Mouse (Mus musculus) gastrocnemius, adult 2 months (tissue): ENCODE results near the gene Cpn2. TPM values are rescaled to one million over a fixed set of nuclear protein-coding genes. Genes with fewer than 3 reads are reported as not detected.

Experiments used
- DNase-seq: peaks from one replicate; pipeline ENCODE4 v3.0.0; 2022
- H3K27ac ChIP-seq: fragments of 200-600 bp; 2 replicates; pipeline ENCODE4 v1.8.1; 2022; ENCODE audit warnings: mild to moderate bottlenecking
- H3K4me3 ChIP-seq: fragments of 200-600 bp; 2 replicates; pipeline ENCODE4 v1.8.1; 2022; ENCODE audit warnings: mild to moderate bottlenecking, moderate library complexity
- CTCF ChIP-seq: fragments of 200-600 bp; IDR thresholded peaks from 2 replicates; pipeline ENCODE4 v1.8.1; 2022; ENCODE audit warnings: antibody characterized with exemption, mild to moderate bottlenecking, moderate library complexity
- intact Hi-C: fragments of 180-260 bp; cut with DNase I; formaldehyde crosslinking; loops from one replicate; pipeline ENCODE4 v1.15.1; 2025
- long read RNA-seq, 2 experiments: library from polyadenylated mRNA; stranded (forward); transcript quantifications; one replicate each; pipeline ENCODE4 v2.0.0; 2021
- total RNA-seq, 2 experiments: library from RNA; stranded (reverse); gene quantifications; 2 replicates each; pipeline ENCODE4 v1.2.3; 2021

Gene Cpn2
- total RNA-seq = not detected
- long read RNA-seq, experiment 1 = 0 reads
- long read RNA-seq, experiment 2 = 0 reads

DNA sequence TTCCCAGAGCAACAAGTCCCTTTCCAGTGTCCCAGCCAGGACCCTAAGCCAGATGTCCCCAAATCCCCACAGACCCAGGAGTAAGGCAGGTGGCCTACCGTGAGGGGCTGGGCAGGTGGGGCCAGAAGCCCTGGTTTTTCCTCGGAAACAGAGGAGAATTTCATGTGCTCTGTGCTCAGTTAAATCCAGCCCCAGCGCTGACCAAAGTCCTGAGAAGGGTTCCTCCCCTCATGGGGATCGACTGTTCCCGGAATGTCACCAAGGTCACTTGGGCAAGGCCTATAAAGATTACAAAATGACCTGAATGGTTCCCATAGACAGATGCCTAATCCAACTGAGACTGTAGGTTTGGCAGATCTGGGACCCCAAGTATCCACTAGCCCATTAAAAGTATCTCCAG lies at the start of gene Cpn2:
Gene Cpn2 (minus strand): TSS at position 141 of the 400 bp plus-strand sequence.
- H3K4me3 ChIP-seq = no peak within 1 kb of the TSS
- H3K27ac ChIP-seq = no peak within 1 kb of the TSS
- no peak for TF ChIP-seq CTCF
- intact Hi-C loops = no loop called here
- DNase-seq = no peak

DNA sequence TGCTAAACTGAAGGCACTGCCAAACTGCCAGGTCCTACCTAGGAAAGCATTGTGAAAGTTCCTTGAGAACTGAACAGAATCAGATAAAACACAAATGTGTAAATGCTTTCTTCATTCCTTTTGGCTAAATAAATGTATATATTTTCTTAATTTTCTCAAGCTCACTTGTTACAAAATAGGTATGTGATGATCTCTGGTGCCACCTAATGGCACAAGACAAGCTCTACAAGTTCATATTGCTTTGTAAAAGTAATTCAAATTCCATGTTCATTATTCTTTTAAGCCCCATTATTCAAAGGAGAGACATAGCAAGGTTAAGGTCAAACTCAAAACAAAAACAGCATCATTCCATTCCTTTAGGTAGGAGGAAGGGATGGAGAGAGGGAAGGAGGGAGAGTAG lies 46.9 kb upstream of the Cpn2 start:
- Histone ChIP-seq H3K4me3 (no peak overlapping the region), H3K27ac (no peak overlapping the region)
- peak; percentile 81 for TF ChIP-seq CTCF
- intact Hi-C loops = loop anchor here (1.0 kb wide), 1 partner anchor 62 kb away; no protein-coding TSS in a partner anchor
- DNase-seq = no peak

DNA sequence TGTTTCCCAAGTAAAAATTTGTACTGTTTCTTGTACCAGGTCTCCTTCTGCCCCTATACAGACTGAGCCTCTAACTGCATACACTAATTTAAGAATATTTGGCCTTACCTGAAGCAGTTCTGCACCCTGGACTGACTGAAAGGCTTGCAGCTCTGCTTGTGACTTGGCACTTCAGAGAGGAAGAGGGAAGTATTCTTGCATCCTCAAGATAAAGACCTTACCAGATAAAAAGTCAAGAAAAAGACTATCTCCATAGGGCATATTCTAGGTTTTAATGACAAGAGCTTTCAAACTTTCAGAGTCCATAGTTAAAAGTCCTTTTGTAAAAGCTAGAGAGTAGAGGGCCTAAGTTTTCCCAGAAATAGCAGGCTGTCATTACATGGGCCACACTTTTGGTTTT lies 43.3 kb upstream of the Cpn2 start, which contains the start of gene Gp5:
Gene Gp5 (minus strand): TSS at position 133 of the 400 bp plus-strand sequence.
- DNase-seq = no peak
- intact Hi-C loops = no loop called here
- Histone ChIP-seq H3K27ac (no peak within 1 kb of the TSS), H3K4me3 (peak within 1 kb of the TSS; percentile 72)
- TF ChIP-seq CTCF = no peak

DNA sequence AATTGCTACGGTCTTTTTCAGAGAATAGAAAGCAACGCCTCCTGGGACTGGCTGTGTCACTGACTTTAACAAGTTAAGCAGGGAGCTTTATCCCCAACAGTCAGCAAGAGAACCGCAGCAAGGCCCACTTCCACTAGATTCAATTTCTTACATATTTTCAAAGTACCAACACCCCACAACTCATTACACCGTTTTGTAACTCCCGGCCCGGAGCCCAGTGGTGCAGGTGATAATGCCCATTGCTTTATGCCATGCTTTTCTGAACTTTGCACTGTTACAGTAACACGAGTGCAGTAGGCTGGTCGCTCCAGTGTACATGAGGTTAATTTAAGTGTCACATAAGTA lies 42.8 kb upstream of the Cpn2 start:
- no peak for DNase-seq
- TF ChIP-seq CTCF = no peak
- Histone ChIP-seq H3K27ac (no peak overlapping the region), H3K4me3 (no peak overlapping the region)
- intact Hi-C loops = no loop called here

DNA sequence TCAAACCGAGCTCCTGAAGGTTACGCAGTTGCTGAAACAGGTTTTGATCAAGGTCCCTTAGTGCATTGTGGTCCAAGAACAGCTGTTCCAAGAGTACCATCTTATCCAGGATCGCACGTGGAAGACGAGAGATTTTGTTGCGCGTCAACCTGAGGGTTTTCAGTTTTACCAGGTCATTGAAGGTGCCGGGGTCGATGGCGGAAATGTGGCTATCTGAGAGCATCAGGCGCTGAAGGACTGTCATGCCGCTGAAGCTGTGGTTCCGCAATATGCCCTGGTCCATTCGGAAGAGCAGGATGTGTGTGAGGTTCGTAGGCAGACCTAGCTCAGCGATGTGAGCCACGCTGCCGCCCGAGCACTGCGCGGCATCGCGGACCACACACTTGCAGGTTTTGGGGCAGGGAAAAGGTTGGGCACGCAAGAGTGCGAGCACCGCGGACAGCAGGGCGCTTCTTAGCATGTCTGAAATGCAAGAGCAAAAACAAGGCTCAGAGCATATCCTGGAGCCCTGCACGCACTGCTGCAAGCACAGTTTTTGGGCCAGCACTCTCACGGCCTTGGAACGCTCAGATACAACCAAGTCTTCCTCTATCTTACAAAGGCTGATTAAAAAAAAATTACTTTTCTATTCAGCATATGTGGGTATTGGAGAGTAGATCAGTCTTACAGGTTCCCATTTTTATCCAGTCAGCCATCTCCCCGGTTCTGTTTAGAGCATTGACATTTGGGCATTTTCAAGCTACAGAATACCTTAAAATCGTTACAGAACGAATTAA lies 42.3 kb upstream of the Cpn2 start:
- intact Hi-C loops = no loop called here
- DNase-seq = no peak
- Histone ChIP-seq H3K4me3 (peak overlapping the region; percentile 72), H3K27ac (no peak overlapping the region)
- TF ChIP-seq CTCF = no peak

DNA sequence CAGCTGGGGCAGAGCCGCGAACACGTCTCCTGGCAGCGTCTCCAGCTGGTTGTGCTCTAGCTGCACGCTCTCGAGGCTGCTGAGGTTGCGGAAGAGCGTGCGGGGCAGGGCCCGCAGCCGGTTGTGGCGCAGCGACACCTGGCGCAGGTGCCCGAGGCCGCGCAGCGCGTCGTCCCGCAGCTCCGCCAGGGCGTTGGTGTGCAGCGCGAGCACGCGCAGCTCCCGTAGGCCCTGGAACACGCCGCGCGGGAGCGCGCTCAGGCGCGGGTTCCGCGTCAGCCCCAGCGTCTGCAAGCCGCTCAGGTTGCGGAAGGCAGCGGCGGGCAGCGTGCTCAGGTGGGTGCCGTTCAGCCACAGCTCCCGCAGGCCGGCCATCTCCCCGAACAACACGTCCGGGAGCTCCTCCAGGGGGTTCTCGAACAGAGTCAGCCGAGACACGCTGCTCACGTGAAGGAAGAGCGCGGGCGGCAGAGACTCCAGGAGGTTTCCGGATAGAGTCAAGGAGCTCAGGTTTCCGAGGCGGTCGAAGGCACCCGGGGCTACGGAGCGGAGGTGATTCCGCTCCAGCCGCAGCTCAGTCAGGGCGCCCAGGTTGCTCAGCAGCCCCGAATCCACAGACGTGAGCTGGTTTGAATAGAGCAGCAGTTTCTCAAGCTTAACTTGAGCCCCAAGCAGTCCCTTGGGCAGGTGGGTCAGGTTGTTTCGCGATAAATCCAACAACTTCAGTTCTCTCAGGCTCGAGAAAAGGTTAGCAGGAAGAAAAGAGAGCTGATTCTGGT lies 41.5 kb upstream of the Cpn2 start:
- Histone ChIP-seq H3K4me3 (peak overlapping the region; percentile 72), H3K27ac (no peak overlapping the region)
- TF ChIP-seq CTCF = no peak
- intact Hi-C loops = no loop called here
- peak; percentile 55 for DNase-seq

DNA sequence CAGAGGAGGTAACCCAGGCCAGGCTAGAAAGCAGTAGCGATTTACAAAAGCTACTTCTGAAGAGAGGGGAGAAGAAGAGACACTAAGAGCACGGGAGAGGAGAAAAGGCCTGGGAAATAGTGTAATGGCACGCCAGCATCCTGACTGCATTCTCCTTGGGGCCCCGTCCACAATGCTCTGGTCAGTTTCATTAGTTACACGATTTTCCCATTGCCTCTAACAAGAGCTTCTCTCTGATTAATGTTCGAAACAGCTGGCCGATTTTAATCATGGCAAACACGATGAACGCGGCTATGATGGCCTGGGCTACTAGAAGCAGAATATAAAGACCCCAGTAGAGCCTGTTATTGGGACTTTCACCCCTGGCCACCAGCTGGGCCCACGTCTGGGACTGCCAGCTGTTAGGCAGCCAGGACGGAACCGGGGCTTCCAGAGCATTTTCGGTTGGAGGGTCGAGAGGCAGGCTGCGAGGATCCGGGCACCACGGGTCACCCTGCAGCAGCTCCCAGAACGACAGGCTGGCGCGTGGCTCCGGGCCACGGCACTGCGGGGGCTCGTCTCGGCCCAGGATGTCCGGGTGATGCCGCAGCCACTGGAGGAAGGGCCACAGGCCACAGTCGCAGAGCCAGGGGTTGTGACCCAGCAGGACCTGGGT lies 40.8 kb upstream of the Cpn2 start:
- no peak for TF ChIP-seq CTCF
- no peak overlapping the region for H3K27ac ChIP-seq
- H3K4me3 ChIP-seq = peak overlapping the region; percentile 72
- DNase-seq = peak; percentile 47
- intact Hi-C loops = no loop called here

DNA sequence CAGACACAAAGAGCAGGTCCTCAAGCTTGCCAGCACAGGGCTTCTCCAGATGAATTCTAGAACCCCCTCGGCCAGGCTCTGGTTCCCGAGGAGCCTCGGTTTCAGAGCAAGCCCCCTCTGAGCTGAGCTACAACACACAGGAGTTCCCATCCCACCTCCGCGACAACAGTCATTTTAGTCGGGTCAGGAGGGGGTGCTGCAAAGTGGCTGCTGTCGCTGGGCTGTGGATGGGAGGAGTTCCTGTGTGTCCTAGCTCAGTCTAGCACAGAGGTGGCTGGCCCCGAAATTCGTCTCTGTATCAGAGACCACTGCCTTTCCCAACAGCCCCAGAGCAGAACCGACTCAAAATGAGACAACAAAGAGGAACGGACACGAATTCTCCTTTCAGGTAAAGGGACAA lies 40.0 kb upstream of the Cpn2 start:
- intact Hi-C loops = no loop called here
- DNase-seq = no peak
- no peak overlapping the region for H3K27ac ChIP-seq
- TF ChIP-seq CTCF = no peak
- no peak overlapping the region for H3K4me3 ChIP-seq

DNA sequence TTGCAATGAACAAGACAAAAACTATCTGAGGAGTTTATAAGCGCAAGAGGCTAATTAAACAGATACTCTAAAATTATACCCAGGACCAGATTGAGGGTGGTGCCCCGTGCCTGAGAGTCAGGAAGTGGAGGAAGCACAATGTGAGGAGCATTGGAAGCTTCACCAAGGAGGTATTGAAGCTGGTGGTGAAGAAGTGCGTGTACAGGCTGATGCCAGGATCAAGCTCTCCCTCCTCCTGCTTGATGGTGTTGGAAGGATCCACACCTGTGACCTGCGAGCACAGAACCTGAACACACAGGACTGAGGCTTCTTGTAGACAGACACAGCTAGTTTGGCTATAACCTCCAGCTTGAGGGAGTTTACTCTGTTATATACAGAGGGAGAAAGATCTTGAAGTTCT lies 38.8 kb upstream of the Cpn2 start:
- intact Hi-C loops = no loop called here
- DNase-seq = no peak
- H3K4me3 ChIP-seq = no peak overlapping the region
- no peak for TF ChIP-seq CTCF
- H3K27ac ChIP-seq = no peak overlapping the region

DNA sequence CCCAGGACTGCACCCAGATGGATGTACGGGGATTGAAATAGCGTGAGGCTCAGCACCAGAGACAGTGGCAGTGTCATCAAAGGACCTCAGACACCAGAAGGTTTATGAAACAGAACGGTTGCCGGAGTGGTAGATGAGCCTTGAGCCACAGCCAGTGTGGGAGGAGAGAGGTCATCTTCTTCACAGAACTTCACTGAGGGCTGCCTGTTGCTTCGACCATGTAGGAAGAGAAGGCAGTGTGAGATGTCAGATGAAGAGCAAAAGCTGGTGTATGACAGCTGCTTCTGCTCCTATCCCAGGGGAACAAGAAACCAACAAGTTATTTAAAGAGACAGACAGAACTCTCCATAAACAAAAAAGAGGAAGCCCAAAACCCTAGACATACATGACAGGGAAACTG lies 36.9 kb upstream of the Cpn2 start:
- TF ChIP-seq CTCF = no peak
- H3K4me3 ChIP-seq = no peak overlapping the region
- no peak overlapping the region for H3K27ac ChIP-seq
- DNase-seq = no peak
- intact Hi-C loops = no loop called here

DNA sequence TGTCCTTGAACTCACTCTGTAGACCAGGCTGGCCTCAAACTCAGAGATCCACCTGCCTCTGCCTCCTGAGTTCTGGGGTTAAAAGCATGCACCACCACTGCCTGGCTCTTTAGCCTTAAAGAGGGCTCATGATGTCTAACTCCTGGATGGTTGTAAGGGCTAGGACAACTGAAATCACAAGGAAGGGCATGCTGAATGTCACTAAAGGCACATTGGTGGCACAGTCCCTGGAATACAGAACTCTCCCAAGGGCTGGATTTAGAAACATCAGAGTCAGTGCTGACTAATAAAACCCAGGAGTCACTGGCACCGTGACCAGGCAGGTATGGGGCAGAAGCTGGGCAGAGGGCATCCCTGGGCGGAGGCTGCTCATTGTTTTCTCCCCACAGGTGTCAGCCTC lies 36.1 kb upstream of the Cpn2 start:
- intact Hi-C loops = no loop called here
- DNase-seq = no peak
- Histone ChIP-seq H3K4me3 (no peak overlapping the region), H3K27ac (no peak overlapping the region)
- TF ChIP-seq CTCF = no peak

DNA sequence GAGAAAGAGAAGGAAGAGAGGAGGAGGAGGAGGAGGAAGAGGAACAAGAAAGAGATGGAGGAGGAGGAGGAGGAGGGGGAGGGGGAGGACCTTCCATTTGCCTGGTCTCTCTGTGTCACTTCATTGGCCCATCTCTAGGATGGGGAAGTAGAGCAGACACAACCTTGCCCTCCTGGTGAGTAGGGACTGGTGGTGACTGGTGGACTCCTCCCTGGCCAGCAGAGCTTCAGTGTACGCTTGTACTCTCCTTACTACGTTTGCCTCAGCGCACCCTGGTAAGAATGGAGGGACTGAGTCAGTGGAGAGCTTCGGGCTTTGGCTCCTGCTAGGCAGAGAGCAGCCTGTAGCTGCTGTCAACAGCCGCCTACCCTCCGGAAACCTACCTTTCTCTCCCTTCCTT lies 35.4 kb upstream of the Cpn2 start:
- no peak for DNase-seq
- intact Hi-C loops = no loop called here
- TF ChIP-seq CTCF = no peak
- H3K4me3 ChIP-seq = no peak overlapping the region
- no peak overlapping the region for H3K27ac ChIP-seq

DNA sequence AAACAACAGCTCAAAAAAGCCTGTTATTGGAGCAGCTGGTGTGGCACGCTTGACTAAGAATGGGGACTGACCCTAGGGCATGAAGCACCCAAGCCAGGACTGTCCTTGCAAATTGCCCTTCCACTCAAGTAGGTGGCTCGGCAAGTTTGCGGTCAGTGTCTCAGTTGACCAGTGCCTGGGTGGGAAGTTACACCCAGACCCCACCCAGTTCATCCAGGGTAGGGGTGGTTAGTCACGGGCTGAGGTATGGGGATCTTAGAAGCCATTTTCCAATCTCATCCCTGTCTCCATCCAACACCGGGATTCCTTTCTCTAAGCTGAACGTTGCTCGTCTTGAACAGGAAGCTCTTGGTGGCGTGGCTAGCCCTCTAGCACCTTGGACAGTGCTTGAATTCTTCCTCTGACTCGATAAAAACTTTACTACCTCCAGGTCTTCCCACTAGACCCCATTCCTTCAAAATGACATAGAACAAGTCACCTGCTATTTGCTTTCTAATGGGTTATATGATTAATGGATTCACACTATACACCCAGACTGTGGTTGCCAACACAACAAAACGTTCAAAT lies 32.5 kb upstream of the Cpn2 start:
- intact Hi-C loops = no loop called here

More for the DNA sequence above, 32.5 kb upstream of the Cpn2 start:
- TF ChIP-seq CTCF = no peak
- DNase-seq = no peak
- H3K4me3 ChIP-seq = no peak overlapping the region
- no peak overlapping the region for H3K27ac ChIP-seq
